Mouse (Mus musculus): Measurements from ENCODE around the gene Rbpms2.

Gene Rbpms2

DNA sequence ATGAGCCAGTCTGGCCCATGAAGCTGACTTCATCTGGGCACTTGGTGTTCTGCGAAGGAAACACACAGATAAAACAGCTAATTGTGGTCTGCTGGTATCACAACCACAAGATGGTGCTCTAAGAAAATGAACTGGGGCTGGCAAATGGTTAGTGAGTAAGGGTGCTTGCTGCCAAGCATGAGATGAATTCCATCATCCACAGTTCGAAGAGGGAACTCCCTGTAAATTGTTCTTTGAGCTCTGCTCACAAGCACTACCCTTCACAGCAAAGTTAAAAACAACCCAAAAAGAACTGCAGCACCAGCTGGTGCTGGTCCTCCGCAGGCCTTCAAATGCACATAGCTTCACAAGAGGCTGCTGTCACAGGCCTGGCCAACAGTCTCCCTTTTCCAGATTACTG, 66.2 kb downstream of the Rbpms2 start:
- DNase-seq (ENCODE audit: low read depth, low spot score): peak; percentile 22

DNA sequence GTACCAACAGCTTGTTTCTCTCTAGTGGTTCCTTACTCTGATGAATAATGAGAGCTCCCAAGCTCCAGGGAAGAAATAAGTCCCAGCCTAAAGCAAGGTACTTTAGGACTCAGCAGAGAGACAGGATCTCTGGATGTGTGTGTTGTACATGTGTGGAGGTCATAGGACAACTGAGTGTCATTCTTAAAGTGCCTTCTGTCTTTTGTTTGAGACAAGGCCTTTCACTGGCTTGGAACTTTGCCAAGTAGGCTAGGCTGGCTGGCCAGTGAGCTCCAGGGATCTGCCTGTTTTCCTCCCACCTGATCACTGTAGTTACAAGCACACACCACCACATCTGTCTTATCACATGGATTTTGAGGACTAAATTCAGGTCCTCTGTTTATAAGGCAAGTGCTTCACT, 66.9 kb downstream of the Rbpms2 start:
- no peak for DNase-seq (ENCODE audit: low read depth, low spot score)

DNA sequence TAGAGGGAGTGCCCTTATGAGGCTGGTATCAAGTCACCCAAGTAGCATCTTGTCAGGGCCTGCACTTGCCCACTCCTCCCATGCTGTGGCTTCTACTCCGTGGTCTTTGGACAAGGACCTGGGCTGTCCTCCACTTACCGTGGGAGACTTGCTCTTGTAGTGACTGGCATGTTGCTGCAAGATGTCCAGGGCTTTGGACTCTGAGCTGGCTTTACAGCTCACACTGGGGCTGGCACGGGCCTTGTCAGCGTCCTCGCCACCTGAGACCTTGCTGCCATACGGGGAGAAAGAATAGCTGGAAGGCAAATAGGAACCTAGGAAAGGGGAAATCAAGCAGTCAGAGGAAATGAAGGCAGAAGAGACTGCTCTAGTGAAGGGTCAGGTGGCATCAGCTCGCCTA, 67.9 kb downstream of the Rbpms2 start:
- DNase-seq (ENCODE audit: low read depth, low spot score): no peak

DNA sequence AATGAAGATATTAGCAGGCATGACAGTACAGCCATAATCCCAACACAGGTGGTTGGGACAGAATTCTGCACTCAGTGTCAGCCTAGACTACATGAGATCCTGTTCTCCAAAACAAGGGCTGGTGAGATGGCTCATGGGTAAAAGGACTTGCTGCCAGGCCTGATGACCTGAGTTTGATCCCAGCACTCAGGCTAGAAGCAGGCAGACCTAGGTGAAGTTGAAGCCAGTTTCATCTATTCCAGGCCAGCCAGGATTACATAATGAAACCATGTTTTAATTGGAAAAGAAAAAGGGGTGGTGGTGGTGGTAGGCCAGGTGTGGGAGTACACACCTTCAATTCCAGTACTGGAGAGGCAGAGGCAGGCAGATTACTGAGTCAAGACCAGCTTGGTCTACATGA, 68.5 kb downstream of the Rbpms2 start:
- DNase-seq (ENCODE audit: low read depth, low spot score): no peak

DNA sequence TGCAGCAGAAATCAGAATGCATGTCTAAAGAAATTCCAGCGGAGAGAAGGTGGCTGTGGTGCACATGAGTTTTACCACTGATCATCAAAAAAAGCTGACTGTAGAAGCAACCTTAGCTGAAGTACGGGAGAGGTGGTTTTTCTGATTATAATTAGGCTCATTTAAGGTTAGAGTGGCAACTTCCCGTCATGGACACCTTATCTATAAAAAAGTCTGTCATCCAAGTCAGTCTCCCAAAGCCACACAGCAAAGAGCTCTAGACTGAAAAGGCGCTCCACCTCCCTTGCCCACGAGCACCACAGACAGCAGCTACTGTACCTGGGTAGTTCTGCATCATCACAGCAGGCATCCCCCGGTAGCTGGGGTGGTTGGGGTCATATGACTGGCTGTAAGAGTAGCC, 71.1 kb downstream of the Rbpms2 start:
- DNase-seq (ENCODE audit: low read depth, low spot score): no peak

DNA sequence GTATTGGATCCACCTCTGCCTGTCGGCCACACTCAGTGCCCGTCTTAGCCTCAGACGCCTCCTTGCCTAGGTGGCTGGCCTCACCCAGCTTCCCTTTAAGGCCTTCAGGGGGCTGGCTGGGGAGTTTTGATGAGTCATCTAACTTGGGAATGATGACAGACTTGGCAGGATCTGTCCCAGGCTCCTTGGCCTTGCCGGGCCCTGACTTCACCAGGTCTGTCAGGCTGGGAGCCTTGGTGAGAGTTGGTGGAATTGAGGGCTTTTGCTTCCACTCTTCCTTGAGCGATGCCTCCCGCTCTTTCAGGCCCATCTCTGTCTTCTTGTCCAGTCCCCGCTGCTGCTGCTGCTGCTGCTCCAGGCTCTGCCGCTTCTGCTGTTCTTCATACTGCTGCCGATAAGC, 72.8 kb downstream of the Rbpms2 start:
- no peak for DNase-seq (ENCODE audit: low read depth, low spot score)

DNA sequence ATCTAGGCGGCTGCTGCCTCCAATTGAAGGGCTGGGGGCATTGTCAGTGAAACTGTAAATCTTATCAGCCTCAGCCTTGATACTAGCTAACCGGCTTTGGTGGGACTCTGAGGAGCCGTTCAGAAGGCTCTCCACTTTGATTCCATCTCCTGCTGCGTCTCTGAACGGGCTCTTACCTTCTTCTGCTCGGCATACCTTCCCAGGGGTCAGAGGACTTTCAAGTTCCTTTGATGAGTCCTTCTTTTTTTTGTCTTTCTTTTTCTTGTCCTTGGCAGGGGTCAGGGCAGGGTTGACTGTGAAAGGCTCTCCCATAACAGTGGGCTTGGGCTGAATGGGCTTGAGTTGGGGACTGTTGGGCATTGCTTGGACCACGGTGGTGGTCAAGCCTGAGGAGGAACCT, 73.8 kb downstream of the Rbpms2 start:
- DNase-seq (ENCODE audit: low read depth, low spot score): no peak

DNA sequence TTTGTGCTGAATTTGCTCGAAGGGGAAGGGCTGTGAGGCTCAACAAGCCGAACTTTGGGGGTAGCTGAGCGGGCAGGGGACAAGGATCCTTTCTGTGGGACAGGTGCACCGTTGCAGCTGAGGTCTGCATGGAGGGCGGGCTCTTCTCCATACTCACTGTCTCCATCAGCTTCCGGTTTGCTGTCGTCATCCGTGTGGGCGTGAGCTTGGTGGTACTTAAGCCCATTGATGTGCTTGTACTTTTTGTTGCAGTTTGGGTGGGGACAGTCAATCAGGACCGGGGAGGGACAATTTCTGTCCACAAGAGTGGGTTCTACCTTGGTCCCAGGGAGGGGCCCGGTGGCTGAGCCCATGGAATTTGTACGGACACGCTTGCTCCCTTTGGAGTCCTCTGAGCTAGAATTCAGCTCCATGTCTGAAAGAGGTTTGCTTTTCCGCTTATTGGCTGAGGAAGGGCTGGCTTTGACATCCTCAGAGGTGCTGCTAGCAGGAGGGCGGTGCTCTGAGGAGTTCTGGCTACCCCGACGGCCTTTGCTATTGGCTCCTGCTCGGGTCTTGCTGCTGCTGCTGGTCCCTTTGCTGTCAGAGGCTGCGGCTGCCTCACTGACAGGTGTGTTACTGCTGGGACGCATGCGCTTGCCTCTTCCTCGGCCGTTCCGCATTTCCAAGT, 74.6 kb downstream of the Rbpms2 start:
- DNase-seq (ENCODE audit: low read depth, low spot score): no peak
